Mouse (Mus musculus) myocyte (in vitro differentiated cells): ENCODE results near the gene Adamtsl2. TPM values are rescaled to one million over a fixed set of nuclear protein-coding genes. Genes with fewer than 3 reads are reported as not detected.

Experiments used
- H3K27me3 ChIP-seq: one replicate; pipeline ENCODE4 v1.6.1; 2011; ENCODE audit not compliant: control insufficient read depth, insufficient read depth, insufficient read length
- H3K36me3 ChIP-seq: one replicate; pipeline ENCODE4 v1.6.1; 2011; ENCODE audit not compliant: control insufficient read depth, insufficient read depth
- H3K4me2 ChIP-seq: one replicate; pipeline ENCODE4 v1.6.1; 2011; ENCODE audit warnings: low read depth, control low read depth
- H3K4me3 ChIP-seq: one replicate; pipeline ENCODE4 v1.5.1; 2011; ENCODE audit warnings: mild to moderate bottlenecking, control low read depth, moderate library complexity
- H3K79me2 ChIP-seq: one replicate; pipeline ENCODE4 v1.6.1; 2011; ENCODE audit not compliant: control insufficient read depth, insufficient read depth
- H3ac ChIP-seq: one replicate; pipeline ENCODE4 v1.6.1; 2011; ENCODE audit not compliant: control insufficient read depth, insufficient read length
- CEBPB ChIP-seq: IDR thresholded peaks from 2 replicates; pipeline ENCODE4 v1.6.1; 2011; ENCODE audit warnings: mild to moderate bottlenecking, moderate library complexity; ENCODE audit not compliant: poor library complexity, insufficient read depth, severe bottlenecking
- E2F4 ChIP-seq: IDR thresholded peaks from one replicate; pipeline ENCODE4 v1.6.1; 2011; ENCODE audit warnings: mild to moderate bottlenecking, control low read depth, moderate library complexity; ENCODE audit not compliant: insufficient read depth
- MAX ChIP-seq: IDR thresholded peaks from one replicate; pipeline ENCODE4 v1.6.1; 2011; ENCODE audit warnings: low read depth, mild to moderate bottlenecking, control low read depth
- MYOD1 ChIP-seq, 3 experiments: IDR thresholded peaks; one replicate each; pipeline ENCODE4 v1.6.1; 2011; ENCODE audit warnings: control low read depth in 2 of 3, low read depth in 2 of 3, mild to moderate bottlenecking in 2 of 3, moderate library complexity in 1 of 3; ENCODE audit not compliant: insufficient read length in 2 of 3, control insufficient read depth in 1 of 3
- MYOG ChIP-seq, 3 experiments: IDR thresholded peaks; one replicate each; pipeline ENCODE4 v1.6.1; 2011; ENCODE audit warnings: control low read depth in 2 of 3, low read depth in 2 of 3, mild to moderate bottlenecking in 2 of 3; ENCODE audit not compliant: insufficient read length in 2 of 3, control insufficient read depth in 1 of 3, insufficient read depth in 1 of 3
- POLR2A ChIP-seq: IDR thresholded peaks from one replicate; pipeline ENCODE4 v1.6.1; 2011; ENCODE audit warnings: low read depth, mild to moderate bottlenecking, control low read depth, moderate library complexity; ENCODE audit not compliant: insufficient read length
- POLR2AphosphoS2 ChIP-seq: IDR thresholded peaks from one replicate; pipeline ENCODE4 v1.6.1; 2011; ENCODE audit warnings: low read depth, control low read depth; ENCODE audit not compliant: insufficient read length
- REST ChIP-seq: IDR thresholded peaks from one replicate; pipeline ENCODE4 v1.6.1; 2011; ENCODE audit warnings: mild to moderate bottlenecking, control low read depth, moderate library complexity; ENCODE audit not compliant: insufficient read depth, insufficient read length
- SRF ChIP-seq: IDR thresholded peaks from one replicate; pipeline ENCODE4 v1.6.1; 2011; ENCODE audit warnings: low read depth; ENCODE audit not compliant: control insufficient read depth, insufficient read length
- TCF12 ChIP-seq: IDR thresholded peaks from one replicate; pipeline ENCODE4 v1.6.1; 2011; ENCODE audit warnings: mild to moderate bottlenecking, control low read depth; ENCODE audit not compliant: poor library complexity, insufficient read depth, severe bottlenecking
- TCF3 ChIP-seq: IDR thresholded peaks from one replicate; pipeline ENCODE4 v1.6.1; 2011; ENCODE audit warnings: low read depth, control low read depth; ENCODE audit not compliant: insufficient read length
- USF1 ChIP-seq: IDR thresholded peaks from one replicate; pipeline ENCODE4 v1.6.1; 2011; ENCODE audit warnings: low read depth, mild to moderate bottlenecking, control low read depth, moderate library complexity
- polyA plus RNA-seq: library from polyadenylated mRNA; unstranded; fragments of >200 nt; fragmentation: generic; extraction: Trizol; gene quantifications from one replicate; pipeline ENCODE4 v1.2.1, GENCODE M21; 2012; ENCODE audit warnings: missing spikeins

Gene Adamtsl2
- polyA plus RNA-seq, 1 experiment = 17.6 TPM

DNA sequence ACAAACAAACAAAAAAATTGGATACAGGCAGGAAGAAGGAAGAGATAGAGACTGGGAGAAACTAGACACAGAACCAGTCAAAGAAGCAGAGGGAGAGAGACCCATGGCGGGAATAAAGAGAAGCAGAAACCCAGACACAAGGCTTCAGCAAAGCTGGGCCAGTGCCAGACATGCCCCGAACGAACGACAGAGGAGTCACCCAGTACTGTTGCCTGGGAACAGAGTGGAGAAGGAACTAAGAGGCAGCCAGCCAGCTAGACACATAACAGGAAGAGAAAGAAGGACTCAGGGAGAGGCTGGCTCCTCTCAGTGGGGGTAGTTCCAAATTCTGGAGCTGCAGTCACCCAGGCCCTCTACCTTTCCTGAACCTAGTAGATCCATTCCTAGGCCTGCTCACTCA is 8.0 kb upstream of the Adamtsl2 start:
- Histone ChIP-seq H3K4me3 (peak overlapping the region; percentile 56), H3K79me2 (peaks cover 6% of the 10 kb centered on the region), H3K4me2 (peak overlapping the region; percentile 64), H3K27me3 (no peaks in the 10 kb centered on the region), H3ac (peak overlapping the region; percentile 1), H3K36me3 (peaks cover 7% of the 10 kb centered on the region)
- TF ChIP-seq TCF3 (no peak), POLR2A (no peak), MAX (no peak), POLR2AphosphoS2 (peak; percentile 24)

GRCm38 (mm10) chr2:27071978-27072377 is 7.2 kb upstream of the Adamtsl2 start, which contains the start of gene Mymk:
Gene Mymk, minus strand, starts transcription at chr2:27072179.
- TF ChIP-seq MYOD1 (IDR thresholded peaks at IDR 0.05; ENCODE audit: control insufficient read depth in 1 of 3, insufficient read length in 2 of 3, low read depth in 2 of 3) = peak; percentile 95 to 99 (median 97)
- TF ChIP-seq POLR2A = peak; percentile 86
- TF ChIP-seq REST = no peak
- TF ChIP-seq MAX = no peak
- no peak for TF ChIP-seq SRF
- TF ChIP-seq E2F4 = no peak
- peak; percentile 87 for TF ChIP-seq TCF3
- peak; percentile 20 for TF ChIP-seq USF1
- TF ChIP-seq TCF12 = peak; percentile 94
- no peak for TF ChIP-seq CEBPB
- peak; percentile 89 to 97 (median 96) for TF ChIP-seq MYOG (IDR thresholded peaks at IDR 0.05; ENCODE audit: control insufficient read depth in 1 of 3, insufficient read depth in 1 of 3, insufficient read length in 2 of 3, low read depth in 2 of 3)
- peak; percentile 87 for TF ChIP-seq POLR2AphosphoS2
- H3K79me2 ChIP-seq = peaks cover 6% of the 10 kb centered on the region
- no peaks in the 10 kb centered on the region for H3K36me3 ChIP-seq
- H3ac ChIP-seq = peak within 1 kb of the TSS; percentile 1
- peak within 1 kb of the TSS; percentile 56 for H3K4me3 ChIP-seq
- no peaks in the 10 kb centered on the region for H3K27me3 ChIP-seq
- H3K4me2 ChIP-seq = peak within 1 kb of the TSS; percentile 68

DNA sequence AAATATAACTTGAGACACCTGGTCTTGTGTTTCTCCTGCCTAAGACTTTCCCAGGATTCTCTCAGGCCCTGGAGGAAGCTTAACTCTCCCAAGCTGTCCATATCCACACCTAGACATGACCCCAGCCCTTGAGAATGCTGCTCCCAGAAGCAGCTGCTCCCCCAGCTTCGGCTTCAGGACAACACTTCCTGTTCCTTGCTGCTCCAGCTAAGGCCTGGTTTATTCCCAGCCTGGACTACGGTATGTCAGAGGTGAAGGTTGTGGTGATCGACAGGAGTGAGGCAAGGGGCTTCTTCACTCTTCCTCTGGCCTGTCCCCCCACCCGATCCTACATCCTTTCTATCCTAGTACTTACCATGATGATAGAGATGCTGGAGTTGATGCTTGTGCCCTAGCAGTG is 5.8 kb upstream of the Adamtsl2 start:
- Histone ChIP-seq H3ac (no peak overlapping the region), H3K79me2 (peaks cover 6% of the 10 kb centered on the region), H3K27me3 (no peaks in the 10 kb centered on the region), H3K4me2 (no peak overlapping the region), H3K4me3 (no peak overlapping the region), H3K36me3 (no peaks in the 10 kb centered on the region)
- TF ChIP-seq TCF3 (no peak), MYOG (IDR thresholded peaks at IDR 0.05; ENCODE audit: control insufficient read depth in 1 of 3, insufficient read depth in 1 of 3, insufficient read length in 2 of 3, low read depth in 2 of 3) (peak in 1 of 3 experiments; percentile 70), MYOD1 (IDR thresholded peaks at IDR 0.05; ENCODE audit: control insufficient read depth in 1 of 3, insufficient read length in 2 of 3, low read depth in 2 of 3) (peak in 2 of 3 experiments; percentile 20 to 32), E2F4 (no peak), CEBPB (no peak), TCF12 (no peak)

GRCm38 (mm10) chr2:27074804-27075203 is 4.4 kb upstream of the Adamtsl2 start:
- no peaks in the 10 kb centered on the region for H3K36me3 ChIP-seq
- TF ChIP-seq REST (no peak), USF1 (no peak), POLR2AphosphoS2 (no peak), CEBPB (no peak)
- peaks cover 6% of the 10 kb centered on the region for H3K79me2 ChIP-seq
- no peaks in the 10 kb centered on the region for H3K27me3 ChIP-seq
- H3ac ChIP-seq = no peak overlapping the region
- no peak overlapping the region for H3K4me2 ChIP-seq
- H3K4me3 ChIP-seq = no peak overlapping the region

DNA sequence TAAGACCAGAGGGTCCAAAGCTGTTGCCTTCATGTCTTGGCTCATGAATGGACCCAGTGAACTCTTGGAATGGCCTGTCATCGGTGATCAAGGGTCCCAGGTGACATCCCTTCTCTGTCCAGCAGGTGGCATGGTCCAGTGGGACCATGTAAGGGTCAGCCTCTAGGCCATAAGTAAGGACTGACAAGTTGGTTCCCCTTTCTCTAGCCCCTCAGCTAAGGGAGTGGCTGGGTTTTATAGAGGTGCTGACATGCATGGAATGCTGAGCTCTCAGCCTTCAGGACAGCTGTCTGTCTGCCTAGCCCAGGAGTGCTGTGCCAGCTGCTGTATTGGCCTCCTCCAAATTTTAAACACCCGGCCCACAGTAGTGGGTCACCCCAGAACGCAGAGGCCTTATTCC is 3.7 kb upstream of the Adamtsl2 start:
- no peaks in the 10 kb centered on the region for H3K27me3 ChIP-seq
- H3ac ChIP-seq = no peak overlapping the region
- H3K4me2 ChIP-seq = peak overlapping the region; percentile 39
- H3K79me2 ChIP-seq = peaks cover 6% of the 10 kb centered on the region
- no peaks in the 10 kb centered on the region for H3K36me3 ChIP-seq
- H3K4me3 ChIP-seq = no peak overlapping the region
- TF ChIP-seq POLR2A (peak; percentile 21), TCF3 (peak; percentile 91), POLR2AphosphoS2 (peak; percentile 11), REST (no peak), SRF (peak; percentile 36), E2F4 (no peak), TCF12 (peak; percentile 83), MYOD1 (IDR thresholded peaks at IDR 0.05; ENCODE audit: control insufficient read depth in 1 of 3, insufficient read length in 2 of 3, low read depth in 2 of 3) (peak; percentile 65 to 95 (median 83)), MAX (no peak), MYOG (IDR thresholded peaks at IDR 0.05; ENCODE audit: control insufficient read depth in 1 of 3, insufficient read depth in 1 of 3, insufficient read length in 2 of 3, low read depth in 2 of 3) (peak; percentile 86 to 98 (median 94))
